Mouse (Mus musculus): ENCODE measurements around the gene Eef2.

GRCm38 (mm10) chr10:81191342-81191982, 15.0 kb downstream of the Eef2 start:
- TF ChIP-seq CTCF (IDR thresholded peaks at IDR 0.05; ENCODE audit: extremely low read depth, insufficient read depth, low read length) (no peak), POLR2A (IDR thresholded peaks at IDR 0.05; ENCODE audit: extremely low read depth, insufficient read depth, low read length) (no peak)
